Mouse (Mus musculus) heart, adult 2 months (tissue): Measurements from ENCODE around the gene Gm11037. TPM values are rescaled to one million over a fixed set of nuclear protein-coding genes. Genes with fewer than 3 reads are reported as not detected.
A peak's percentile ranks its signal among the peaks of the same experiment; 100 is the strongest.

Experiments used
- DNase-seq, 2 experiments: peaks; one replicate each; pipeline ENCODE4 v3.0.0; 2021
- H3K27ac ChIP-seq: fragments of 200-600 bp; 2 replicates; pipeline ENCODE4 v1.8.1; 2022
- H3K27me3 ChIP-seq: fragments of 200-500 bp; 2 replicates; pipeline ENCODE4 v1.6.1; 2012; ENCODE audit warnings: mild to moderate bottlenecking, low read length, inconsistent platforms, mixed read lengths; ENCODE audit not compliant: control insufficient read depth, insufficient read depth
- H3K36me3 ChIP-seq: fragments of 200-500 bp; 2 replicates; pipeline ENCODE4 v1.6.1; 2012; ENCODE audit warnings: low read length, inconsistent platforms; ENCODE audit not compliant: control insufficient read depth, insufficient read depth
- H3K4me1 ChIP-seq: fragments of 200-500 bp; 2 replicates; pipeline ENCODE4 v1.6.1; 2011; ENCODE audit warnings: low read length; ENCODE audit not compliant: control insufficient read depth, insufficient read depth
- H3K4me3 ChIP-seq: fragments of 200-600 bp; 2 replicates; pipeline ENCODE4 v1.8.1; 2022
- H3K79me2 ChIP-seq: fragments of 200-500 bp; replicated peaks from 2 replicates; pipeline ENCODE4 v1.6.1; 2012; ENCODE audit warnings: mild to moderate bottlenecking, inconsistent platforms, low read length, moderate library complexity, mixed read lengths; ENCODE audit not compliant: control insufficient read depth, insufficient read depth
- H3K9ac ChIP-seq: fragments of 200-500 bp; 2 replicates; pipeline ENCODE4 v1.6.1; 2012; ENCODE audit warnings: low read depth, mild to moderate bottlenecking, control low read depth, inconsistent platforms, low read length, mixed read lengths
- CTCF ChIP-seq: fragments of 200-600 bp; IDR thresholded peaks from 2 replicates; pipeline ENCODE4 v1.8.1; 2022; ENCODE audit warnings: antibody characterized with exemption, mild to moderate bottlenecking, moderate library complexity
- EP300 ChIP-seq: fragments of 200-500 bp; IDR thresholded peaks from 2 replicates; pipeline ENCODE4 v1.6.1; 2011; ENCODE audit warnings: low read depth, low read length, control low read depth; ENCODE audit not compliant: insufficient read depth
- POLR2A ChIP-seq: fragments of 200-500 bp; IDR thresholded peaks from 2 replicates; pipeline ENCODE4 v1.6.1; 2011; ENCODE audit warnings: mild to moderate bottlenecking, low read depth, low read length, control low read depth; ENCODE audit not compliant: insufficient read depth
- WGBS: fragments of 180-500 bp; shearing (Covaris S2); methylation state at CpG from one replicate; pipeline ENCODE4 v1.1.7; 2018; 5-methylcytosine and 5-hydroxymethylcytosine counted together
- intact Hi-C: fragments of 180-260 bp; cut with DNase I; formaldehyde crosslinking; loops from one replicate; pipeline ENCODE4 v1.15.1; 2025
- polyA plus RNA-seq: library from polyadenylated mRNA; depleted of rRNA; stranded (reverse); fragments of >200 nt; gene quantifications from 2 replicates; pipeline ENCODE4 v1.2.3, GENCODE M21; 2012
- total RNA-seq, 2 experiments: library from RNA; stranded (reverse); gene quantifications; 2 replicates each; pipeline ENCODE4 v1.2.3; 2021

Gene Gm11037
- total and polyA plus RNA-seq, 3 experiments, result not detected

- H3K9ac ChIP-seq, result peak overlapping the region; percentile 42
- peaks cover 27% of the 10 kb centered on the region for H3K4me1 ChIP-seq
- peak; percentile 86 for TF ChIP-seq POLR2A
- peak; percentile 98 for TF ChIP-seq EP300
- TF ChIP-seq CTCF, result no peak
- intact Hi-C loops, result no loop called here
- H3K27me3 ChIP-seq, result no peaks in the 10 kb centered on the region
- peak overlapping the region; percentile 94 for H3K27ac ChIP-seq
- peaks cover 40% of the 10 kb centered on the region for H3K36me3 ChIP-seq
- DNase-seq, result peak; percentile 71 to 82
- H3K4me3 ChIP-seq, result peak overlapping the region; percentile 7; the same call in 1 of the 2 replicates
- H3K79me2 ChIP-seq, result no peaks in the 10 kb centered on the region
- WGBS, result 19% methylated on average over 1 of the region's 1 CpGs
These were observed 1.1 kb downstream of the Gm11037 start for GRCm38 (mm10) chr2:131134381-131134780.

- peak overlapping the region; percentile 44 for H3K9ac ChIP-seq
- no peaks in the 10 kb centered on the region for H3K79me2 ChIP-seq
- TF ChIP-seq POLR2A (no peak), EP300 (no peak), CTCF (no peak)
- peaks cover 43% of the 10 kb centered on the region for H3K36me3 ChIP-seq
- 49% methylated on average over 8 of the region's 8 CpGs for WGBS
- H3K27me3 ChIP-seq, result no peaks in the 10 kb centered on the region
- peak in 1 of 2 experiments; percentile 18 for DNase-seq
- H3K4me1 ChIP-seq, result peaks cover 30% of the 10 kb centered on the region
- peak overlapping the region; percentile 94 for H3K27ac ChIP-seq
- no peak overlapping the region; the same call in 1 of the 2 replicates for H3K4me3 ChIP-seq
- intact Hi-C loops, result no loop called here
These were observed 1.6 kb downstream of the Gm11037 start for GRCm38 (mm10) chr2:131134826-131135400.

GRCm38 (mm10) chr2:131135521-131136139 is 2.3 kb downstream of the Gm11037 start:
- Histone ChIP-seq H3K27me3 (no peaks in the 10 kb centered on the region), H3K9ac (peak overlapping the region; percentile 44), H3K79me2 (no peaks in the 10 kb centered on the region), H3K4me1 (peaks cover 34% of the 10 kb centered on the region), H3K27ac (peak overlapping the region; percentile 94), H3K36me3 (peaks cover 43% of the 10 kb centered on the region), H3K4me3 (peak overlapping the region; percentile 10; the same call in 1 of the 2 replicates)
- TF ChIP-seq EP300, result no peak
- TF ChIP-seq POLR2A, result no peak
- TF ChIP-seq CTCF, result no peak
- intact Hi-C loops, result no loop called here
- DNase-seq, result peak; percentile 4 to 23
- 31% methylated on average over 11 of the region's 11 CpGs for WGBS

GRCm38 (mm10) chr2:131138296-131138695 is 5.0 kb downstream of the Gm11037 start:
- no peaks in the 10 kb centered on the region for H3K79me2 ChIP-seq
- peak; percentile 4 to 17 for DNase-seq
- peaks cover 42% of the 10 kb centered on the region for H3K36me3 ChIP-seq
- TF ChIP-seq POLR2A (0 out of 2 replicates have a peak, but pooled peaks have one; percentile 25), EP300 (no peak), CTCF (no peak)
- H3K4me1 ChIP-seq, result peaks cover 42% of the 10 kb centered on the region
- H3K27me3 ChIP-seq, result no peaks in the 10 kb centered on the region
- H3K4me3 ChIP-seq, result no peak overlapping the region
- WGBS, result 47% methylated on average over 4 of the region's 4 CpGs
- no peak overlapping the region for H3K9ac ChIP-seq
- intact Hi-C loops, result no loop called here
- peak overlapping the region; percentile 77 for H3K27ac ChIP-seq

GRCm38 (mm10) chr2:131138760-131139159 is 5.5 kb downstream of the Gm11037 start:
- TF ChIP-seq EP300, result no peak
- TF ChIP-seq CTCF, result no peak
- no peak for TF ChIP-seq POLR2A
- peaks cover 40% of the 10 kb centered on the region for H3K4me1 ChIP-seq
- peak overlapping the region; percentile 77 for H3K27ac ChIP-seq
- H3K27me3 ChIP-seq, result no peaks in the 10 kb centered on the region
- H3K4me3 ChIP-seq, result no peak overlapping the region
- H3K36me3 ChIP-seq, result peaks cover 38% of the 10 kb centered on the region
- DNase-seq, result no peak
- H3K9ac ChIP-seq, result no peak overlapping the region
- no peaks in the 10 kb centered on the region for H3K79me2 ChIP-seq
- intact Hi-C loops, result no loop called here
- 79% methylated on average over 7 of the region's 7 CpGs for WGBS

- H3K4me1 ChIP-seq, result peaks cover 36% of the 10 kb centered on the region
- H3K36me3 ChIP-seq, result peaks cover 33% of the 10 kb centered on the region
- H3K27me3 ChIP-seq, result no peaks in the 10 kb centered on the region
- H3K4me3 ChIP-seq, result no peak overlapping the region
- H3K27ac ChIP-seq, result peak overlapping the region; percentile 77
- peak; percentile 2 to 18 for DNase-seq
- WGBS, result 78% methylated on average over 5 of the region's 5 CpGs
- H3K9ac ChIP-seq, result no peak overlapping the region
- H3K79me2 ChIP-seq, result no peaks in the 10 kb centered on the region
- TF ChIP-seq CTCF (no peak), POLR2A (no peak), EP300 (no peak)
- intact Hi-C loops, result no loop called here
These were observed 6.0 kb downstream of the Gm11037 start for GRCm38 (mm10) chr2:131139287-131139686.
